Mouse (Mus musculus) layer of hippocampus, postnatal 10 days (tissue): Measurements from ENCODE around the gene Efcc1. TPM values are rescaled to one million over a fixed set of nuclear protein-coding genes. Genes with fewer than 3 reads are reported as not detected.
"Not testable (repeated sequence)": the region's sequence is repeated elsewhere in the genome, so short reads cannot be mapped to it uniquely, and the experiment has no call there.

Source experiments
- DNase-seq, 2 experiments: peaks; one replicate each; pipeline ENCODE4 v3.0.0; 2021; ENCODE audit warnings: low spot score in 2 of 2
- total RNA-seq, 2 experiments: library from RNA; stranded (reverse); gene quantifications; 2 replicates each; pipeline ENCODE4 v1.2.3; 2021

Efcc1 gene
- total RNA-seq, 2 experiments from 2014 or later, result 3.6 to 7.4 TPM

GRCm38 (mm10) chr6:87743281-87743680, 12.6 kb downstream of the Efcc1 start:
- no peak for DNase-seq

GRCm38 (mm10) chr6:87744632-87745031, 14.0 kb downstream of the Efcc1 start:
- DNase-seq, result no peak

GRCm38 (mm10) chr6:87745301-87745700, 14.6 kb downstream of the Efcc1 start:
- no peak for DNase-seq

- no peak for DNase-seq
Measured at GRCm38 (mm10) chr6:87746059-87746458, 15.4 kb downstream of the Efcc1 start.

GRCm38 (mm10) chr6:87746849-87747248, 16.2 kb downstream of the Efcc1 start:
- DNase-seq, result no peak

- no peak for DNase-seq
Measured at GRCm38 (mm10) chr6:87748078-87748477, 17.4 kb downstream of the Efcc1 start.

GRCm38 (mm10) chr6:87748531-87748930, 17.9 kb downstream of the Efcc1 start:
- DNase-seq, result no peak

- no peak for DNase-seq
Measured at GRCm38 (mm10) chr6:87750184-87750910, 19.7 kb downstream of the Efcc1 start.

GRCm38 (mm10) chr6:87751574-87751973, 20.9 kb downstream of the Efcc1 start:
- DNase-seq, result no peak

- no peak for DNase-seq
Measured at GRCm38 (mm10) chr6:87755196-87755595, 24.5 kb downstream of the Efcc1 start.

- DNase-seq, result no peak
Measured at GRCm38 (mm10) chr6:87756896-87757295, 26.2 kb downstream of the Efcc1 start.

- no peak for DNase-seq
Measured at GRCm38 (mm10) chr6:87759404-87759803, 28.7 kb downstream of the Efcc1 start.

GRCm38 (mm10) chr6:87759850-87760249, 29.2 kb downstream of the Efcc1 start:
- no peak for DNase-seq

- no peak for DNase-seq
Measured at GRCm38 (mm10) chr6:87762161-87762560, 31.5 kb downstream of the Efcc1 start.

GRCm38 (mm10) chr6:87763376-87764280, 33.0 kb downstream of the Efcc1 start:
- DNase-seq, result no peak

- DNase-seq, result not testable (repeated sequence)
Measured at GRCm38 (mm10) chr6:87764296-87764695, 33.6 kb downstream of the Efcc1 start.

GRCm38 (mm10) chr6:87770626-87771025, 40.0 kb downstream of the Efcc1 start:
- peak in 1 of 2 experiments; percentile 32 for DNase-seq

- DNase-seq, result no peak
Measured at GRCm38 (mm10) chr6:87774466-87774865, 43.8 kb downstream of the Efcc1 start.

- no peak for DNase-seq
Measured at GRCm38 (mm10) chr6:87774909-87775308, 44.2 kb downstream of the Efcc1 start.

GRCm38 (mm10) chr6:87775588-87776245, 45.0 kb downstream of the Efcc1 start:
- no peak for DNase-seq

- no peak for DNase-seq
Measured at GRCm38 (mm10) chr6:87776663-87777062, 46.0 kb downstream of the Efcc1 start.

- no peak for DNase-seq
Measured at GRCm38 (mm10) chr6:87777842-87778241, 47.2 kb downstream of the Efcc1 start, which contains the start of gene Gp9. Gene Gp9, plus strand, starts transcription at chr6:87778072.
